ENCODE assay signal across 14 mouse cellular contexts in the genomic region with DNA sequence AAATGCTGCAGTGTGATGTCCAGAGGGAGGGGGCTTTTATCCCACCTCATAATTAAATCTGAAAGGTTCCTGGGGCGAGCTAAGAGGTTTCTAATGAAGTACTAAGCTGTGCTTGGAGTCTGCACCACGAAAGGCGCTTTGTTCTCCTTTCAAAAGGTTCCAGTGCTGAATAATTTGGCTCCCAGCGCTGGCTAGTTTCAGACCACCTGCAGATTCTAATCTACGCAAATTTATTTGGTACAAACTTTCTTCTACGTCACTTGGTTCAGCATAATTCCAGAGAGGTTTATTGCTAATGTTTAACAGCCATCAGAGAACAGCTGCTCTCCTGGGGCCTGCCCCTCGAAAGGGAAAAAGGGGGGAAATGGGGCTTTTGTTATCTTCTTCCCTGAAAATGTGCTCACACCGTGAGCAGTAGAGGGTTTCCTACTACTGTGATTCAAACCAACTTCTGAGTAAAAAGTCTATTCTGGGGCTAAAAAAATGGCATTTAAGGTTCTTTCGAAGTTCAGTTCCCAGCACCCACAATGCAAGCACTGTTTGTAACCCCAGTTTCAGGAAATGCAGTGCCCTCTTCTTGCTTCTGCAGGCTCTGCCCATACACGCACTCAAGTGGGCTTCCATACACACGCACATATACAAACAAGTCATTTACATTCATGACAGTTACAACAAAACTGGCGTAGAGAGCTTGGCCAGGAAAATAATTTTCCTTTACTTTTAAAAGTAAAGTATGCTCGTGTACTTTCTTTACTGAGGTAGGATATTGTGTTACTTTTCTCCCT. TPM values are rescaled to one million over a fixed set of nuclear protein-coding genes. Genes with fewer than 3 reads are reported as not detected.
DNase-seq lines count a peak whose midpoint lies in the region; ATAC-seq and TF ChIP-seq lines count a peak whose summit lies in the region.
"Had no signal": no experiment of that assay in that cellular context is flagged by ENCODE, and none has a peak within 500 bp of the region (broad histone marks: within the 10 kb centered on the region; RNA-seq: fewer than 3 reads in every experiment).

No protein-coding gene starts in this region.

- no peak for TF ChIP-seq CTCF in hindbrain, postnatal 0 days (IDR thresholded peaks at IDR 0.05; ENCODE audit: low read depth)

- H3K4me2 ChIP-seq in hindbrain, postnatal 0 days (ENCODE audit: low read depth, low read length): no peak overlapping the region
- H3K4me2 ChIP-seq in neural tube, embryonic 12.5 days (replicated peaks): 0 out of 2 replicates have a peak overlapping the region, but pooled peaks have one; percentile 25
- H3K4me2 ChIP-seq: stomach, embryonic 15.5 days had no signal

- WGBS in embryonic facial prominence, embryonic 10.5 days: 16% methylated on average over 13 of the region's 13 CpGs
- WGBS in hindbrain, postnatal 0 days: 10% methylated on average over 13 of the region's 13 CpGs
- 13% methylated on average over 13 of the region's 13 CpGs for WGBS in neural tube, embryonic 12.5 days

- no peaks in the 10 kb centered on the region for H3K27me3 ChIP-seq in embryonic facial prominence, embryonic 10.5 days (replicated peaks; ENCODE audit: low read depth, poor library complexity, severe bottlenecking)
- no peaks in the 10 kb centered on the region for H3K27me3 ChIP-seq in hindbrain, postnatal 0 days (ENCODE audit: insufficient read depth, low read length)
- no peaks in the 10 kb centered on the region; the same call in 1 of the 2 replicates for H3K27me3 ChIP-seq in neural tube, embryonic 12.5 days (replicated peaks)
- H3K27me3 ChIP-seq: stomach, embryonic 15.5 days had no signal

- peak; percentile 66 for ATAC-seq in hindbrain, postnatal 0 days
- ATAC-seq in neural tube, embryonic 12.5 days (ENCODE audit: low FRiP score, low read depth): peak; percentile 91

- DNase-seq in left cerebral cortex, postnatal 10 days (ENCODE audit: extremely low spot score in 1 of 2, low spot score in 2 of 2): peak; percentile 21 to 25
- no peak for DNase-seq in left cerebral cortex, postnatal 4 days
- DNase-seq in embryonic facial prominence, embryonic 10.5 days (ENCODE audit: low spot score): peak; percentile 39
- DNase-seq in hindbrain, postnatal 0 days (ENCODE audit: low spot score): peak; percentile 60
- DNase-seq in testis, postnatal 14 days (ENCODE audit: low spot score): no peak
- no peak for DNase-seq in c-Kit-positive CD71-positive TER-119-positive erythroid progenitor cells, embryonic 14.5 days (ENCODE audit: low spot score)
- DNase-seq in lung, postnatal 14 days: no peak
- DNase-seq: cerebellum, adult 11-12 months; kidney, adult 2 months had no signal

- H3K4me3 ChIP-seq in embryonic facial prominence, embryonic 10.5 days: 0 out of 2 replicates have a peak overlapping the region, but pooled peaks have one; percentile 21
- no peak overlapping the region for H3K4me3 ChIP-seq in hindbrain, postnatal 0 days (ENCODE audit: low read length)
- no peak overlapping the region for H3K4me3 ChIP-seq in neural tube, embryonic 12.5 days
- H3K4me3 ChIP-seq: stomach, embryonic 15.5 days had no signal

- H3K9ac ChIP-seq in hindbrain, postnatal 0 days (replicated peaks; ENCODE audit: low read length): no peak overlapping the region
- no peak overlapping the region for H3K9ac ChIP-seq in neural tube, embryonic 12.5 days
- H3K9ac ChIP-seq: stomach, embryonic 15.5 days had no signal

- H3K9me3 ChIP-seq in embryonic facial prominence, embryonic 10.5 days: no peaks in the 10 kb centered on the region
- no peaks in the 10 kb centered on the region for H3K9me3 ChIP-seq in hindbrain, postnatal 0 days (ENCODE audit: low read length)
- H3K9me3 ChIP-seq in neural tube, embryonic 12.5 days: no peaks in the 10 kb centered on the region
- H3K9me3 ChIP-seq: stomach, embryonic 15.5 days had no signal

- no peaks in the 10 kb centered on the region; the same call in 1 of the 2 replicates for H3K36me3 ChIP-seq in embryonic facial prominence, embryonic 10.5 days (replicated peaks)
- H3K36me3 ChIP-seq in hindbrain, postnatal 0 days (ENCODE audit: insufficient read depth, low read length): no peaks in the 10 kb centered on the region
- H3K36me3 ChIP-seq in neural tube, embryonic 12.5 days: no peaks in the 10 kb centered on the region
- H3K36me3 ChIP-seq: G1E had no signal

- intact Hi-C loops in left cerebral cortex, postnatal 10 days (cut with DNase I): no loop called here
- intact Hi-C loops in left cerebral cortex, postnatal 4 days (cut with DNase I): loop anchor here (10.0 kb wide), 1 partner anchor 79 kb away; no protein-coding TSS in a partner anchor

- peaks cover 16% of the 10 kb centered on the region for H3K4me1 ChIP-seq in embryonic facial prominence, embryonic 10.5 days
- 0 out of 2 replicates have a peak, but pooled peaks cover 3% of the 10 kb centered on the region for H3K4me1 ChIP-seq in hindbrain, postnatal 0 days (ENCODE audit: insufficient read depth, low read length)
- H3K4me1 ChIP-seq in neural tube, embryonic 12.5 days: peaks cover 11% of the 10 kb centered on the region; the same call in 1 of the 2 replicates
- H3K4me1 ChIP-seq: stomach, embryonic 15.5 days had no signal

- 0 out of 2 replicates have a peak overlapping the region, but pooled peaks have one; percentile 6 for H3K27ac ChIP-seq in embryonic facial prominence, embryonic 10.5 days (replicated peaks)
- no peak overlapping the region for H3K27ac ChIP-seq in hindbrain, postnatal 0 days
- H3K27ac ChIP-seq in neural tube, embryonic 12.5 days: no peak overlapping the region
- H3K27ac ChIP-seq: stomach, embryonic 15.5 days had no signal

RNA-seq across cellular contexts. Expression of gene Slco1c1, which starts 28.3 kb away (rescaled TPM):
- total RNA-seq in left cerebral cortex, postnatal 10 days (2021): 10 to 100 TPM; 84.1 to 87.9 TPM
- 10 to 100 TPM; 51.3 to 55.9 TPM for total RNA-seq in left cerebral cortex, postnatal 4 days (2021)
- polyA plus RNA-seq in embryonic facial prominence, embryonic 10.5 days (2016; fragmentation: Nextera tagmentation; extraction: Ambion mirVana): 0.24 TPM in 1 of 2 replicates, not detected in the other
- 22.8 and 27.7 TPM in 2 replicates for total RNA-seq in hindbrain, postnatal 0 days (2014; rRNA removed)
- 27.2 and 27.7 TPM in 2 replicates for polyA plus RNA-seq in hindbrain, postnatal 0 days (2015; fragmentation: Nextera tagmentation; extraction: Ambion mirVana)
- polyA plus RNA-seq in neural tube, embryonic 12.5 days (2016; fragmentation: Nextera tagmentation; extraction: Ambion mirVana): 2.1 and 2.3 TPM in 2 replicates
- total RNA-seq: granulocyte monocyte progenitor cell, adult 5-6 weeks; monocyte, adult 5-6 weeks had no signal
- polyA plus RNA-seq: G1E had no signal

Comparison
In these comparisons a context has a peak if more than half of its experiments do, and no peak if none do; other contexts are left out.
1. DNase-seq: peak in left cerebral cortex, postnatal 10 days (2 of 2), embryonic facial prominence, embryonic 10.5 days (single experiment) and hindbrain, postnatal 0 days (single experiment); none in left cerebral cortex, postnatal 4 days (single experiment), testis, postnatal 14 days (single experiment), c-Kit-positive CD71-positive TER-119-positive erythroid progenitor cells, embryonic 14.5 days (single experiment) and lung, postnatal 14 days (single experiment).